Mouse (Mus musculus) ovary, adult 18-20 months (tissue): Measurements from ENCODE around the gene Flad1.

Source experiments
- DNase-seq: peaks from one replicate; pipeline ENCODE4 v3.0.0; 2022; ENCODE audit warnings: low spot score, mixed read lengths

Gene Flad1

GRCm38 (mm10) chr3:89395806-89396653, 15.6 kb downstream of the Flad1 start:
- DNase-seq, result no peak

- no peak for DNase-seq
These were observed 16.3 kb downstream of the Flad1 start for GRCm38 (mm10) chr3:89395419-89395805.

GRCm38 (mm10) chr3:89394894-89395256, 16.8 kb downstream of the Flad1 start:
- peak; percentile 79 for DNase-seq

- peak; percentile 78 for DNase-seq
These were observed 17.4 kb downstream of the Flad1 start, which contains the start of gene Zbtb7b for GRCm38 (mm10) chr3:89394006-89394893. TSS of gene Zbtb7b (minus strand) at chr3:89394776.

GRCm38 (mm10) chr3:89393605-89394004, 18.1 kb downstream of the Flad1 start:
- peak; percentile 99 for DNase-seq

- no peak for DNase-seq
These were observed 18.8 kb downstream of the Flad1 start for GRCm38 (mm10) chr3:89392871-89393311.

- DNase-seq, result no peak
These were observed 19.8 kb downstream of the Flad1 start for GRCm38 (mm10) chr3:89391663-89392511.

- no peak for DNase-seq
These were observed 20.7 kb downstream of the Flad1 start for GRCm38 (mm10) chr3:89390699-89391662.

GRCm38 (mm10) chr3:89390111-89390515, 21.6 kb downstream of the Flad1 start:
- peak; percentile 66 for DNase-seq

GRCm38 (mm10) chr3:89388901-89389740, 22.5 kb downstream of the Flad1 start:
- no peak for DNase-seq

GRCm38 (mm10) chr3:89388134-89388881, 23.4 kb downstream of the Flad1 start:
- no peak for DNase-seq

GRCm38 (mm10) chr3:89387632-89388031, 24.0 kb downstream of the Flad1 start:
- DNase-seq, result no peak

- DNase-seq, result no peak
These were observed 24.9 kb downstream of the Flad1 start for GRCm38 (mm10) chr3:89386438-89387420.

- no peak for DNase-seq
These were observed 26.2 kb downstream of the Flad1 start for GRCm38 (mm10) chr3:89385451-89385850.

GRCm38 (mm10) chr3:89384331-89385076, 27.2 kb downstream of the Flad1 start:
- DNase-seq, result no peak

- no peak for DNase-seq
These were observed 27.9 kb downstream of the Flad1 start for GRCm38 (mm10) chr3:89383651-89384255.

- no peak for DNase-seq
These were observed 28.7 kb downstream of the Flad1 start for GRCm38 (mm10) chr3:89382950-89383349.
